Mouse (Mus musculus) testis, adult 10 weeks (tissue): Measurements from ENCODE around the gene Zfp825. TPM values are rescaled to one million over a fixed set of nuclear protein-coding genes. Genes with fewer than 3 reads are reported as not detected.

Source experiments
- polyA plus RNA-seq: library from polyadenylated mRNA; stranded (reverse); fragments of 350-450 nt; fragmentation: Illumina TruSeq; extraction: RNeasy Lipid Tissue Mini Kit (QIAGEN cat#74804); gene quantifications from one replicate; pipeline ENCODE4 v1.2.3, GENCODE M21; 2014; ENCODE audit warnings: low read depth, low replicate concordance

Gene Zfp825
- 8.0 TPM for polyA plus RNA-seq

DNA sequence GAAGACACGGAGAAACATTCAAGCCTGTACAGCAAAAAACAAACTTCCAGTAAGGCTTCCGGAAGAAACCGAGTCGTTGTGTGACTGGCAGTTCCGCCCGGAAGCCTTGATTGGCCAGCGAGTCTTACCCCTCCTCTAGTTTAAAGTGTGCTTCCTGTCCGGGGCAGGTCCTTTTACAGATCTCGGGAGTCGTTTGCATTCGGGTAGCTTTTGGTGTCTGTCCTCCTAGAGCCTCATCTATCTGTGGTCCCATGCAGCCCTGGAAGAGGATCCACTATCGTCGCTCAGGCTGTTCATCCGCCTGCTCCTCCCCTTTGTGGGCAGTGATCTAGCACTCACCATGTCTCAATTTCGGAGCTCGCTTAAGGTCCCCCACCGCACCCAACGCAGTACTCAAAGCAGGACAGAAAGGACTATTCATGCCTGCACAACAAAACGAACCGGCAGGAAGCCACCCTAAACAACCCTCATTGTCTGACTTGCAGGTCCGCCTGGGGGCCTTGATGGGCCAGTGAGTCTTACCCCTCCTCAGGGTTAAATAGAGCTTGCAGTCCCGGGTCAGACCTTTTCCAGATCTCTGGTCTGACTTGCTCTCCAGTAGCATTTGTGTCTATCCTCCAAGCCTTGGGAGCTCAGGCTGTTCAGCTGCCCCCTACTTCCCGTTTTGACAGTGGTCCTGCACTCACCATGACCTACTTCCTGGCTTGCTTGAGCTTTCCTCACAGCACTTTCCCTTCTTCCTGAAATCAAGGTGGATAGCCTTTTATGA lies at the start of gene Zfp825:
Gene Zfp825 (minus strand): TSS at position 82 of the 769 bp plus-strand sequence.

Other genes with a start within 250 kb of the Zfp825 start
- gene Ahrr, start 201.7 kb downstream of the Zfp825 start, polyA plus RNA-seq, result 0.22 TPM
- gene Pdcd6, start 176.4 kb downstream of the Zfp825 start, polyA plus RNA-seq, result 41.3 TPM
- gene Sdha, start 143.7 kb downstream of the Zfp825 start, polyA plus RNA-seq, result 89.4 TPM
- gene Ccdc127, start 143.7 kb downstream of the Zfp825 start, polyA plus RNA-seq, result 35.1 TPM
- not detected for gene Lrrc14b, start 130.0 kb downstream of the Zfp825 start, polyA plus RNA-seq
- gene Zfp72, start 103.2 kb downstream of the Zfp825 start, polyA plus RNA-seq, result 62.6 TPM
- gene Ftl1-ps1, start 94.3 kb downstream of the Zfp825 start, polyA plus RNA-seq, result 0.49 TPM
- gene Erap1, start 145.6 kb upstream of the Zfp825 start, polyA plus RNA-seq, result 18.9 TPM